Mouse (Mus musculus) activated CD4-positive, CD25-positive, alpha-beta regulatory T cell, adult 4 months (primary cell): Measurements from ENCODE around the gene Mocs2. TPM values are rescaled to one million over a fixed set of nuclear protein-coding genes. Genes with fewer than 3 reads are reported as not detected.

Experiments
- ATAC-seq: one replicate; pipeline ENCODE4 v1.8.0; 2017
- polyA plus RNA-seq, 2 experiments: library from polyadenylated mRNA; unstranded; fragments of 100-300 nt; shearing (Covaris generic); gene quantifications; one replicate each; pipeline ENCODE4 v1.2.1; 2017

Gene Mocs2
- polyA plus RNA-seq, 2 experiments from 2014 or later = 46.8 to 50.3 TPM

DNA sequence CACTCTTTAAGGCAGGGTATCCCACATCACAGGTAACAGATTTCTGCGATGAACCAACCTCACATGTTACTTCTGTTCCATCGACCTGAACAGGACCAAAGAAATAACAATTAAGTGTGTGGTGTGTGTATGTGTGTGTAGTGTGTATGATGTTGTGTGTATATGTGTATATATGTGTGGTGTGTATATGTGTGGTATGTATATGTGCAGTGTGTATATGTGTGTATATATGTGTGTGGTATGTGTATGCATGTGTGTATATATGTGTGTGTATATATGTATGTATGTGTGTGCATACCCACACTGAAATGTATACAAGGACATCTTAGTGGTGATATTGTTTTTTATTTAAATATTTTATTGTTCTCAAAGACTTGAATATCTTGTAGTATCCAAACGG, 36.4 kb downstream of the Mocs2 start:
- no peak for ATAC-seq

GRCm38 (mm10) chr13:114855573-114856268, 37.7 kb downstream of the Mocs2 start:
- no peak for ATAC-seq

- ATAC-seq = no peak
Measured at GRCm38 (mm10) chr13:114856269-114856627, 38.2 kb downstream of the Mocs2 start.

DNA sequence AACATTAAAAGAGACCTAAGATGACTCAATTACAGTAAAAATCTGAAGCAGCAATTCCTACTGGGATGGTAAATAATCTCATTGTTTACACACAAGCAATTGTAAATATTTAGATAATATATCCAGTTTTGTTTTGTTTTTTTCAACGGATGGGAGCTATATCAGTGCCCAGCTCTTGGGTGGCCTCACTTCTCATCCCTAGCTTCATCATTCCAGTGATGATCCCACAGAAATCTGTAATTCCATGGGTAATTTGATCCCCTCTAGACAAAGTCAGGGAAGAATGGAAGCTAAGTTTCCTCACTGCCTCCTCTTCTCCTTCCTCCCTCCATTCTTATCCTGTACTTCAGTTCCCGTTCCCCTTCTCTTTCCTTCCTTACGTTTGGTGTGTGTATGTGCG, 39.5 kb downstream of the Mocs2 start:
- ATAC-seq = no peak

- ATAC-seq = no peak
Measured at GRCm38 (mm10) chr13:114874738-114875137, 56.7 kb downstream of the Mocs2 start.

DNA sequence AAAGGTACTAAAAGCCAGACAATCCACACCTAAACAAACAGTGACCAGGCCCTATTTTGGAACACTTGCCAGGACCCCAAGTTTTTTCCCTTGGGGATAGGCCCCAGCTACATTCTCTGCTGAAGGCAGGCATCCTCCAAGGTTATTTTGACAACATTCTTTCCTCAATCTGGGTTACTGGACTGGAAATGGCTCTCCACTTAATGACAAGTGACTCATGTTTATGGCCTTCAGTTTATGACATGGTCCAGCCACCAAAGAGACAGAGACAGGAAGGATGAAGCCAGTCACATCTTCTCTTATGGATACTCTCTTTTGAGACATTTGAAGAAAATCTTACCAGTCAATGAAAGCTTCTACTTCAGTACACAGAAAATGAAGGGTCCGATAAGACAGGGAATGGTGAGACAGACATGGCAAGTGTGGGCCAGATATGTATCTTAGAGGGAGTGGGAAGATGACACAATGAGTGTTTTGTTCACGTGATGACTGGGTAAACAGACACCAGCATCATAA, 58.0 kb downstream of the Mocs2 start:
- ATAC-seq = no peak

DNA sequence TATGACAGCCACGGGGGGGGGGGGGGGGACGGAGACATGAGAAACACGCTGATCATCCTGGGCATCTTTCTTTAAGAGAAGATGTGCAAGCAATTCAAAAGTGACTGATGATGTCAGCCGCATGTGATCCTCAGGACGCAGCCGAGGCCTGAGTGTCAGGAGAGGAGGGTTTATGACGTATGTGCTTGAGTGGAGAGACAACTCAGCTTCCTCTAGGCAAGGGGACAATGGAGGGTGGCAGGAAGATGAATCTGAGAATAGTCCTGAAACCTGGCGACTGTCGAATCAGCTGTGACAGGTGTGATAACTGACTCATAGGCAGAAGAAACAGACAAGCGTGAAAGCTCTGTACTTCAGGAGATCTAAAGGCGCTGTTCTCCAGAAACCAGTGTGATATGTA, 60.6 kb downstream of the Mocs2 start:
- ATAC-seq = peak; percentile 28

Other genes with a start within 250 kb of the Mocs2 start
- 1 to 10 TPM; 8.1 to 9.7 TPM for gene Itga2, start 113.9 kb downstream of the Mocs2 start, polyA plus RNA-seq